Mouse (Mus musculus) embryonic fibroblast, embryonic 13.5 days (primary cell): ENCODE data around the gene Map2k4.

Experiments used
- CTCF ChIP-seq: IDR thresholded peaks from 2 replicates; pipeline ENCODE4 v1.5.1; 2011; ENCODE audit warnings: mild to moderate bottlenecking, control low read depth, low read length, moderate library complexity, borderline replicate concordance; ENCODE audit not compliant: insufficient read depth
- POLR2A ChIP-seq: IDR thresholded peaks from 2 replicates; pipeline ENCODE4 v1.6.1; 2011; ENCODE audit warnings: low read depth, mild to moderate bottlenecking, control low read depth, low read length, moderate library complexity

GRCm38 (mm10) chr11:65768445-65768844 is 19.7 kb downstream of the Map2k4 start:
- TF ChIP-seq POLR2A (no peak), CTCF (no peak)
